Mouse (Mus musculus): ENCODE data around the gene Spef1. TPM values are rescaled to one million over a fixed set of nuclear protein-coding genes. Genes with fewer than 3 reads are reported as not detected.
A peak's percentile ranks its signal among the peaks of the same experiment; 100 is the strongest.
"Not testable (repeated sequence)": the region's sequence is repeated elsewhere in the genome, so short reads cannot be mapped to it uniquely, and the experiment has no call there.

Spef1 gene
- polyA plus RNA-seq (2012; ENCODE audit: insufficient read depth, low replicate concordance), result 1.5 and 1.7 TPM in 2 replicates

GRCm38 (mm10) chr2:131186771-131187601, at the start of gene Spef1, which contains the start of gene Cdc25b:
Spef1 (minus strand) TSS chr2:131187282.
Cdc25b (plus strand) TSS chr2:131186949.
- no peaks in the 10 kb centered on the region for H3K27me3 ChIP-seq (replicated peaks)
- H3K9me3 ChIP-seq, result no peaks in the 10 kb centered on the region
- H3K36me3 ChIP-seq (replicated peaks; ENCODE audit: low read length), result peaks cover 36% of the 10 kb centered on the region
- TF ChIP-seq GATA1 (IDR thresholded peaks at IDR 0.05; ENCODE audit: borderline replicate concordance, low read length), result no peak
- no peak for TF ChIP-seq FLI1 (IDR thresholded peaks at IDR 0.05; ENCODE audit: low read length)
- H3K4me3 ChIP-seq (replicated peaks), result peak within 1 kb of the TSS; percentile 97
- H3K4me1 ChIP-seq, result peaks cover 55% of the 10 kb centered on the region

DNA sequence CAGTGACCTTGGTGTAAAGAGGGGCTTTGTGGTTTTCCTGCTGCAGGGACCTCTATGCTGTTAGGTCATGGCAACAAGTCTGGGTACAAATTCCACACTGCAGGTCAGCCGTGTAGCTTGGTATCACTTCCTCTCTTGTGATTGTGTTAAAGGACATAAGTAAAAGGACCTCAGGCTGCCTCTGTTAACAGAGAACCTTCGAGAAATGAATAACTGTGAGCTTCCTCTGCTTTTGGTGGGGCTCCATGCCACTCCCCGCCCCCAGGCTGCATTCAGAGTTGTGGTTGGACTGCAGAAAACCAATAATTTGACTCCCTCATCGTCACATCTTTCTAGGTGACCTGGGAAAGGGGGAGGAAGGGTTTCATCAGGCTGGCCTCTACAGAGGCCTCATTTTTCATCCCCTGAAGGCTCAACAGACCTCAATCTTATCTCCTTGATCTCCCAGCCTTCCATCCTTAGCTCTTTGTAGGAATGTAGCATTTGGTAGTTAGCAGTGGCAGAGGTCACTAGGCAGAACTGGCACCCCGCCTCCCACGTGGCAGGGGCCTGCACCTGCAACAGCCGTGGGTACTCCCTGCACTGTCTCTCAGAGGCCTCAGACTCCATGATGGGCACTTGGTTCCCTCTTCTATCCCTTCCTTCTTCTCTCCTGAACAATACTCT, 48.0 kb upstream of the Spef1 start:
- H3K36me3 ChIP-seq (replicated peaks; ENCODE audit: low read length), result peaks cover 52% of the 10 kb centered on the region
- H3K27me3 ChIP-seq (replicated peaks), result no peaks in the 10 kb centered on the region
- TF ChIP-seq FLI1 (IDR thresholded peaks at IDR 0.05; ENCODE audit: low read length) (no peak), GATA1 (IDR thresholded peaks at IDR 0.05; ENCODE audit: borderline replicate concordance, low read length) (no peak)
- H3K4me3 ChIP-seq (replicated peaks), result peak overlapping the region; percentile 97
- H3K4me1 ChIP-seq, result peaks cover 90% of the 10 kb centered on the region
- H3K9me3 ChIP-seq, result no peaks in the 10 kb centered on the region

DNA sequence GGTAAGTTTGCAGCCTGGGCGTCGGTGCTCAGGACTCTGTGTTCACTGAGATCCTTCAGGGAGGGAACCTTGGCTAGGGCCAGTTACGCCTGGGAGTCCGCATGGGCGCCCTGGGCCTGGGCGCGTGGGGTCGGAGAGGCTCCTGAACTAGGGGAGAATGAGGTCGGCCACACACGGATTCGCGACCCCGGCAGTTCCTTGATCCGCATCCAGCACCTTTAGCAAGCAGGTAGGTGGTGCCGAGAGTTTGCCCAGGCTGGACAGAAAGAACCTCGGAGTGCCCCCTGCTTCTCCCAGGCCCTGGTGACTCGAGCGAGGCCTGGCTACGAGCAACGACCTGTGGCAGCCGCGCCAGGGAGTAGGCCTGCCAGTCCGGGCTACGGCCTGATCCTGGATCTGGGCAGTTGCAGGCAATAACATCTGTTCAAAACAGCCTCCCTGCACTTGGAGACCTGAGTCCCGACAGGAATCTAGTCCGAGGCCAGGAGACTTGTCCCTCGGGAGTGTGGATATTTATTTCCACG, 47.1 kb upstream of the Spef1 start:
- no peaks in the 10 kb centered on the region for H3K27me3 ChIP-seq (replicated peaks)
- peaks cover 88% of the 10 kb centered on the region for H3K4me1 ChIP-seq
- H3K9me3 ChIP-seq, result no peaks in the 10 kb centered on the region
- H3K4me3 ChIP-seq (replicated peaks), result peak overlapping the region; percentile 97
- TF ChIP-seq GATA1 (IDR thresholded peaks at IDR 0.05; ENCODE audit: borderline replicate concordance, low read length), result no peak
- TF ChIP-seq FLI1 (IDR thresholded peaks at IDR 0.05; ENCODE audit: low read length), result no peak
- peaks cover 43% of the 10 kb centered on the region for H3K36me3 ChIP-seq (replicated peaks; ENCODE audit: low read length)

DNA sequence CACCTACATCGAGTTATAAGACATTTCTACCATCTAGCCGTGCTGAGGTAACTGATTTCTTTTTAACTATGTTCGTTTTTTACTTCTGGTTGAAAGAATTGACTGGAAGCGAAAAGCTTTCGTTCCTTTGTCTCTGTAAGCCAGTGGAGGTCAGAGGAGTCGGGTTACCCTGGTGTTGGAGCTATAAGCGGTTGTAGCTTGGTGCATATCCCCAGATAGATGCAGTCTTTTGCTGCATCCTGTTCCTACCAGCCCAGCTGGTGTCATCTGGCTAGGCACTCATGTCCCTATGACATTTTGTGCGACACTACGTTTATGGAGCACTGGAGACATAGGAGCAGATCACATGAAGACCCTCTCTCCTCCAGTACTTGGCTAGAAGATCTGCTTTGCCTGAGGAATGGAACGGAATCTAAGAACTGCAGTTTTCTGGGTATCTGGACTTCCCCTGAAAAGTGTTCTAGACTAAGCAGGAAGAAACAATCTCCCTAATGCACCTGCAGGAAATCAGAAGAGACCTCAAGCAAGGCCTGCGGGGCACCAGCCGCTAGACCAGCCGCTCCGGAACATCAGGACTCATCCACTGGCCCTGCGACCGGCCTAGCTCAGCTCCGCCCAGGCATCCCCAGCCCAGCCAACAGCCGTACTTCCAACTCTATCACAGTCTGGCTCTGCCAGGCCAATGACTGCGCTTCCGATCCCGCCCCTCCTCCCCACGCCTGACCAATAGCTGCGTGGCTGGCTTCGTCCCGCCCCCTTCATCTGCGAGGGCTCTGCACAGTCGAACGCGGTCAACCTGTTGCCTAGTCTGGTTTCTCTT, 46.4 kb upstream of the Spef1 start, which contains the start of gene Mavs:
Mavs (plus strand) TSS at position 757 of the 820 bp plus-strand sequence.
- H3K27me3 ChIP-seq (replicated peaks), result no peaks in the 10 kb centered on the region
- TF ChIP-seq GATA1 (IDR thresholded peaks at IDR 0.05; ENCODE audit: borderline replicate concordance, low read length), result no peak
- no peak for TF ChIP-seq FLI1 (IDR thresholded peaks at IDR 0.05; ENCODE audit: low read length)
- H3K36me3 ChIP-seq (replicated peaks; ENCODE audit: low read length), result peaks cover 36% of the 10 kb centered on the region
- peak within 1 kb of the TSS; percentile 97 for H3K4me3 ChIP-seq (replicated peaks)
- H3K4me1 ChIP-seq, result peaks cover 85% of the 10 kb centered on the region
- H3K9me3 ChIP-seq, result no peaks in the 10 kb centered on the region

GRCm38 (mm10) chr2:131232558-131232957, 45.5 kb upstream of the Spef1 start:
- Histone ChIP-seq H3K27me3 (replicated peaks) (no peaks in the 10 kb centered on the region), H3K36me3 (replicated peaks; ENCODE audit: low read length) (peaks cover 27% of the 10 kb centered on the region), H3K4me3 (replicated peaks) (peak overlapping the region; percentile 71), H3K4me1 (peaks cover 77% of the 10 kb centered on the region), H3K9me3 (no peaks in the 10 kb centered on the region)
- TF ChIP-seq GATA1 (IDR thresholded peaks at IDR 0.05; ENCODE audit: borderline replicate concordance, low read length) (no peak), FLI1 (IDR thresholded peaks at IDR 0.05; ENCODE audit: low read length) (no peak)

GRCm38 (mm10) chr2:131227243-131227642, 40.2 kb upstream of the Spef1 start:
- Histone ChIP-seq H3K4me3 (replicated peaks) (no peak overlapping the region), H3K4me1 (peaks cover 76% of the 10 kb centered on the region), H3K9me3 (no peaks in the 10 kb centered on the region), H3K27me3 (replicated peaks) (no peaks in the 10 kb centered on the region), H3K36me3 (replicated peaks; ENCODE audit: low read length) (no peaks in the 10 kb centered on the region)
- TF ChIP-seq FLI1 (IDR thresholded peaks at IDR 0.05; ENCODE audit: low read length), result no peak
- TF ChIP-seq GATA1 (IDR thresholded peaks at IDR 0.05; ENCODE audit: borderline replicate concordance, low read length), result no peak

GRCm38 (mm10) chr2:131226669-131227068, 39.6 kb upstream of the Spef1 start:
- not testable (repeated sequence) for H3K4me3 ChIP-seq (replicated peaks); H3K36me3 ChIP-seq (replicated peaks; ENCODE audit: low read length); H3K27me3 ChIP-seq (replicated peaks); H3K9me3 ChIP-seq
- peaks cover 79% of the 10 kb centered on the region for H3K4me1 ChIP-seq

DNA sequence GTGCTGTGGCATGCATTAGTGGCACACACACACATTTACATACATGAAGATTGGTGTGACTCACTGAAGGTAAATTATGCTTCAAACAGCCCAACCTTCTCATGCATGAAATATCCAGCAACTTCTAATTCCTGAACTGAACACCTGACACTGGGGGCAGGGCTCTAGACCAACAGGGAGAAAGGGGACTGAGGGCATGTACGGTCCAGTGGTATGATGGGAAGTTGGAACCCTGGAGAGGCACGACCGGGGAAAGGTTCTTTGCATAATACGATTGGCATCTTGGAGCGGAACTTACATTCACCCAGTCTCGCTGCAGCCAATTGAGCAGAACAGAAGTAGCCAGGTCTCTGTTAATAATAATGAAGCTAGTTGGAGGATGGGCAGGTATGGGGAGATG, 38.1 kb upstream of the Spef1 start:
- H3K27me3 ChIP-seq (replicated peaks), result no peaks in the 10 kb centered on the region
- H3K4me3 ChIP-seq (replicated peaks), result no peak overlapping the region
- peaks cover 3% of the 10 kb centered on the region for H3K36me3 ChIP-seq (replicated peaks; ENCODE audit: low read length)
- H3K4me1 ChIP-seq, result peaks cover 71% of the 10 kb centered on the region
- TF ChIP-seq GATA1 (IDR thresholded peaks at IDR 0.05; ENCODE audit: borderline replicate concordance, low read length), result no peak
- TF ChIP-seq FLI1 (IDR thresholded peaks at IDR 0.05; ENCODE audit: low read length), result no peak
- H3K9me3 ChIP-seq, result peaks cover 3% of the 10 kb centered on the region; the same call in 1 of the 2 replicates

DNA sequence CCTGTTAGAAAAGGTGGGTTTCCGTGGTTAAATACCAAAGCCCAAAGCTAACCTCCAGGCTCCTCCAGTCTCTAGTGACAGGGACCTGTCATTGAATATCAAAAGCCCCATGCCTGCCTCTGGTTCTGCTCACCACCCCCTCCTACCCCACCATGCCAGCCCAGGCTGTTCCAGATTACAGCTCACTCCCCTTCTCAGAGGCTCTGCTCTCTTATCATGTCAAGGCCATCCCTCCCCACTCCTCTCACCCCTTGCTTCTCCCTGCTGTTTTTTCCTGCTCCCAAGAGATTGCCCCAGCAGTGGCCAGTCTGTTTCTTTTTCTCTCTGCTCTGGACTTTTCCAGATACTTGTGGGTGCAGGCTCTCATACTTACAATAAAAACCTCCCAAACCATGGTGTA, 36.5 kb upstream of the Spef1 start:
- Histone ChIP-seq H3K27me3 (replicated peaks) (no peaks in the 10 kb centered on the region), H3K4me1 (peaks cover 61% of the 10 kb centered on the region), H3K36me3 (replicated peaks; ENCODE audit: low read length) (peaks cover 3% of the 10 kb centered on the region), H3K9me3 (peaks cover 3% of the 10 kb centered on the region; the same call in 1 of the 2 replicates), H3K4me3 (replicated peaks) (peak overlapping the region; percentile 76)
- TF ChIP-seq GATA1 (IDR thresholded peaks at IDR 0.05; ENCODE audit: borderline replicate concordance, low read length) (no peak), FLI1 (IDR thresholded peaks at IDR 0.05; ENCODE audit: low read length) (no peak)
